Mouse (Mus musculus) heart, embryonic 13.5 days (tissue): ENCODE data around the gene Atf5. TPM values are rescaled to one million over a fixed set of nuclear protein-coding genes. Genes with fewer than 3 reads are reported as not detected.

Experiments used
- ATAC-seq: fragments of 200-750 bp; cut with Nextera tagmentation; 2 replicates; pipeline ENCODE4 v1.8.0; 2017; ENCODE audit warnings: moderate TSS enrichment; ENCODE audit not compliant: insufficient number of reproducible peaks, low FRiP score, low TSS enrichment; ENCODE audit errors: extremely low read depth
- H3K27ac ChIP-seq: fragments of 300-500 bp; sonication (generic); replicated peaks from 2 replicates; pipeline ENCODE4 v1.5.1; 2015; ENCODE audit warnings: moderate library complexity, mild to moderate bottlenecking, inconsistent platforms
- H3K27me3 ChIP-seq: fragments of 300-500 bp; sonication (generic); replicated peaks from 2 replicates; pipeline ENCODE4 v1.6.1; 2015; ENCODE audit warnings: mild to moderate bottlenecking, inconsistent platforms
- H3K36me3 ChIP-seq: fragments of 300-500 bp; sonication (generic); 2 replicates; pipeline ENCODE4 v1.6.1; 2015; ENCODE audit warnings: mild to moderate bottlenecking, inconsistent platforms
- H3K4me1 ChIP-seq: fragments of 300-500 bp; sonication (generic); 2 replicates; pipeline ENCODE4 v1.6.1; 2015; ENCODE audit warnings: inconsistent platforms
- H3K4me2 ChIP-seq: fragments of 300-500 bp; sonication (generic); 2 replicates; pipeline ENCODE4 v1.6.1; 2015; ENCODE audit warnings: inconsistent platforms, mild to moderate bottlenecking, moderate library complexity
- H3K4me3 ChIP-seq: fragments of 300-500 bp; sonication (generic); 2 replicates; pipeline ENCODE4 v1.5.1; 2015; ENCODE audit warnings: moderate library complexity, mild to moderate bottlenecking, inconsistent platforms
- H3K9ac ChIP-seq: fragments of 300-500 bp; sonication (generic); 2 replicates; pipeline ENCODE4 v1.6.1; 2015; ENCODE audit warnings: inconsistent platforms, mild to moderate bottlenecking, moderate library complexity
- H3K9me3 ChIP-seq: fragments of 300-500 bp; sonication (generic); 2 replicates; pipeline ENCODE4 v1.6.1; 2016; ENCODE audit warnings: inconsistent platforms
- WGBS: fragments of 180-500 bp; shearing (Covaris S2); methylation state at CpG from one replicate; pipeline ENCODE4 v1.1.7; 2015; ENCODE audit warnings: mixed read lengths; 5-methylcytosine and 5-hydroxymethylcytosine counted together
- polyA plus RNA-seq: library from polyadenylated mRNA; unstranded; fragments of >200 nt; fragmentation: Nextera tagmentation; extraction: Ambion mirVana; gene quantifications from 2 replicates; pipeline ENCODE4 v1.2.1, GENCODE M21; 2015

Gene Atf5
- polyA plus RNA-seq, 1 experiment from 2014 or later = 2.4 TPM

DNA sequence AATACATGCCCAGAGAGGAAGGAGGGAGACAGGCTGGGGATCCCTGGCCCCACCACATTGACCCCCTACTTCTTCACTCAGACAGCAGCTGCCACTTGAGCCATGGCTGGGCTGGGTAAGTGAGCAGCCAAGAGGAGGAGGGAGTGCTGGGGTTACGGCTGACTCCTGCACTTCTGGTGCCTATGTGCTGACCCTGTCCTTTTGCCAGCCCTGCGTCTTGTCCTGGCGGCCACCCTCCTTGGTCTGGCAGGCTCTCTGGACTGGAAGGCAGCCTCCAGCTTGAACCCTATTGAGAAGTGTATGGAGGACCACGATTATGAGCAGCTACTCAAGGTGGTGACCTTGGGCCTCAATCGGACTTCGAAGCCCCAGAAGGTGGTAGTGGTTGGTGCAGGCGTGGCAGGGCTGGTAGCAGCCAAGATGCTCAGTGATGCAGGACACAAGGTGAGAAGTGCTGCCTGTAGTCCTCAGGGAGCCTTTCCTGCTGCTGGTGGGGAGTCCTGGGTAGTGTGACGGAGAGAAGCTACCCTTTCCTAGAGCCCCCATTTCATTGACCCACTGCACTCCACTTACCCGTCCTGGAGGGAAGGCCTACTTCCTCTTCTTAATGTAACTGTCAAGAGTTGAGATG is 20.1 kb upstream of the Atf5 start:
- peaks cover 25% of the 10 kb centered on the region for H3K4me1 ChIP-seq
- no peak overlapping the region for H3K4me3 ChIP-seq
- H3K36me3 ChIP-seq = peaks cover 20% of the 10 kb centered on the region
- 72% methylated on average over 9 of the region's 9 CpGs for WGBS
- ATAC-seq = no peak
- peaks cover 30% of the 10 kb centered on the region for H3K27me3 ChIP-seq
- H3K4me2 ChIP-seq = no peak overlapping the region
- no peak overlapping the region for H3K9ac ChIP-seq
- no peaks in the 10 kb centered on the region for H3K9me3 ChIP-seq
- no peak overlapping the region for H3K27ac ChIP-seq

DNA sequence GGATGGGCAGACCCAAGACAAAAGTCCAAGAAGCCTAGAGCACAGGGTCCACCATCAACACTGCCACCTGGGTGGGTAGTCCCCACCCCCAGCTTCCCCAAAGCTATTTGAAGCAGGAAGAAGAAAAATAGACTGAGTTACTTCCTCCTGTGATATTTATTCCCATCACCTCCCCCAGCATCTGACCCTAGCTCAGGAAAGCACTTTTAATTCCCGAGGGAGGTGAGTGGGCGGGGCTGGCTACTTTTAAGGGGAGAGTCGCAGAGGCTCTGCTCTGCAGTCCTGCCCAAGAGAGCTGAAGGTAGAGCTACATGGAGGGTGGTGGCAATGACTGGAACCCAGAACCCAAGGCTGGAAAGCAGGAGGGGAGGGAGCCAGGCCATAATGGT is 19.6 kb upstream of the Atf5 start:
- H3K27me3 ChIP-seq = peaks cover 26% of the 10 kb centered on the region
- H3K4me1 ChIP-seq = peaks cover 25% of the 10 kb centered on the region
- H3K9me3 ChIP-seq = no peaks in the 10 kb centered on the region
- H3K36me3 ChIP-seq = peaks cover 20% of the 10 kb centered on the region
- ATAC-seq = no peak
- H3K4me3 ChIP-seq = no peak overlapping the region
- H3K9ac ChIP-seq = no peak overlapping the region
- no peak overlapping the region for H3K4me2 ChIP-seq
- 49% methylated on average over 3 of the region's 3 CpGs for WGBS
- H3K27ac ChIP-seq = no peak overlapping the region

- Histone ChIP-seq H3K9ac (no peak overlapping the region), H3K36me3 (peaks cover 20% of the 10 kb centered on the region), H3K4me2 (no peak overlapping the region), H3K4me1 (peaks cover 24% of the 10 kb centered on the region), H3K9me3 (no peaks in the 10 kb centered on the region), H3K27ac (no peak overlapping the region), H3K4me3 (no peak overlapping the region), H3K27me3 (peaks cover 20% of the 10 kb centered on the region)
- WGBS = 88% methylated on average over 1 of the region's 1 CpGs
- ATAC-seq = no peak
Measured at GRCm38 (mm10) chr7:44835373-44836015, 19.0 kb upstream of the Atf5 start.

DNA sequence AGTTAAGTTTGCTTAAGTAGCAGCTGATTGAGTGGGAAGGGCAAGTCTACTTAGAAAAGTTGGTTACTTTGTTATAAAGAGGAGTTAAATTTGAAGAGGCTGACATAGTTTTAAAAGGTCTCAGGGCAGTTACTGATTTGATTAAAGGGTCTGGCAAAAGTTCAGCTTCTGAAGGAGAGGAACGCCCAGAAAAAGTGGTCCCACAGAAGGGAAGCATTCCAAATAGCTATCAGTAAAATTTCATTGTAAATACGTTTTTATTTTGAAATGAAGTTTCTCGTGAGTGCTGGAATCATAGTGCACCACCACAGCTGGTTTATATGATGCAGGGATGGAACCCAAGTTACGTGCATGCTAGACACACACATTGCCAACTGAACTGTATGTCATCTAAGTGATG is 16.3 kb upstream of the Atf5 start:
- Histone ChIP-seq H3K9me3 (no peaks in the 10 kb centered on the region), H3K9ac (no peak overlapping the region), H3K27ac (no peak overlapping the region), H3K27me3 (0 out of 2 replicates have a peak, but pooled peaks cover 1% of the 10 kb centered on the region), H3K36me3 (peaks cover 46% of the 10 kb centered on the region), H3K4me1 (peaks cover 9% of the 10 kb centered on the region; the same call in 1 of the 2 replicates), H3K4me3 (no peak overlapping the region), H3K4me2 (no peak overlapping the region)
- no peak for ATAC-seq
- WGBS = 73% methylated on average over 4 of the region's 4 CpGs

GRCm38 (mm10) chr7:44828706-44829105 is 12.2 kb upstream of the Atf5 start:
- no peak for ATAC-seq
- no peak overlapping the region for H3K27ac ChIP-seq
- no peaks in the 10 kb centered on the region for H3K9me3 ChIP-seq
- H3K4me2 ChIP-seq = no peak overlapping the region
- H3K4me3 ChIP-seq = no peak overlapping the region
- H3K4me1 ChIP-seq = peaks cover 34% of the 10 kb centered on the region
- H3K27me3 ChIP-seq = no peaks in the 10 kb centered on the region
- 86% methylated on average over 5 of the region's 5 CpGs for WGBS
- H3K36me3 ChIP-seq = peaks cover 49% of the 10 kb centered on the region
- H3K9ac ChIP-seq = no peak overlapping the region

DNA sequence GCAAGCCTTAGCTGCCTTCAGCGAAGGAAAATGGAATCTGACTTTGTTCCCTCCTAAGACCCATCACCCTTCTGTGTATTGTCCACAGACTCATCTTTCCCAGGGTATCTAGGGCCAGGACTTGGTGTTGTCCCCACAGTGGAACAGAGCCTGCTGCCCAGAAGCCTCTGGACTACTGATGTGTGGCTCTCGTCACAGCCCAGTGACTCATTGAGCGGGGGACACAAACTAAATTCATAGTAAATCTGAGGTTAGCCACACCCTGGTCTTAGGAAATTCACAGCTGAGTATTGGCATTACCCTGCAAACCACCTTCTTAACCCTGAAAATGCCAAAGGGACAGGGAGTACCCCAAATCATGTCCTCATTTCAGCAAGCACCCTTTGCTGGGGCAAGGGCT is 10.3 kb upstream of the Atf5 start:
- Histone ChIP-seq H3K27ac (no peak overlapping the region), H3K4me2 (no peak overlapping the region), H3K36me3 (peaks cover 44% of the 10 kb centered on the region), H3K4me1 (peaks cover 46% of the 10 kb centered on the region), H3K4me3 (no peak overlapping the region), H3K27me3 (no peaks in the 10 kb centered on the region), H3K9ac (no peak overlapping the region), H3K9me3 (no peaks in the 10 kb centered on the region)
- 89% methylated on average over 3 of the region's 3 CpGs for WGBS
- ATAC-seq = no peak

DNA sequence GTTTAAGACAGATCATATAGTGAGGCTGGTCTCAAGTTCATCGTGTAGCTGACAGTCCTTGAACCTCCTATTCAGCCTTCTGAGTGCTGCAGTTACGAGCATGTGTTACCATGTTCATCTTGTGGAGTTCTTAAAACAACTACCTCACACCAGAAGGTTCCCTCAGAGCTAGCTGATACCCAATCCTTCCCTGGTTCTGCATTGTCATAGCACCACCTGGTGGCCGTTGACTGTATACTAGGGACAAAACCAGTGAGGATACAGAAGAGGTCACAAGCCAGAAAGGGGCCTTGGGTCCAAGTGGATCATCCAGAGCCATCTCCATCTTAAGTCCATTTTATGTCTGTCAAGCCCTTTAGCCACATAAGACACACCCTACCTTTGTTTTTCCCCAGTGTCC is 8.4 kb upstream of the Atf5 start:
- ATAC-seq = no peak
- no peak overlapping the region for H3K4me3 ChIP-seq
- H3K36me3 ChIP-seq = peaks cover 25% of the 10 kb centered on the region
- H3K27ac ChIP-seq = no peak overlapping the region
- H3K9me3 ChIP-seq = no peaks in the 10 kb centered on the region
- peaks cover 65% of the 10 kb centered on the region for H3K4me1 ChIP-seq
- 0 out of 2 replicates have a peak overlapping the region, but pooled peaks have one; percentile 24 for H3K9ac ChIP-seq
- H3K27me3 ChIP-seq = no peaks in the 10 kb centered on the region
- WGBS = 27% methylated on average over 3 of the region's 3 CpGs
- no peak overlapping the region for H3K4me2 ChIP-seq

DNA sequence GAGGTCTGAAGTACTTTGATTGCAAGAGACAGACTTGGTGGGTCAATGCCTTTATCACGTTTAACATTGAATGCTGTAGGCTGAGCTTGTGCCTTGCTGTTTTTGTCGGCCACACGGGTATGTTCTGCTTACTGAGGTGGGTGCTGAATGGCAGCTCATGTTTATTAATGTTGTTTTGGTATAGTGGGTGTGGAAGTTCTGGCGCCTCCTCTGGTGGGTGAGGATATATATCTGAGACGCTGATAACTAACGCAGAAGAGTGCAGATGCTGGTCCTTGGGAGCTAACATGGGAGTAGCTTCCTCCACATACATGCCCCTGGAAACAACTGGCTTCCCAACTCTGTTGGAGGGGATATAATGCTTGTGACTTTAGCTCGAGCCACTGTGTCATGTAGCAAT is 7.0 kb upstream of the Atf5 start:
- H3K4me3 ChIP-seq = no peak overlapping the region
- WGBS = 34% methylated on average over 7 of the region's 7 CpGs
- H3K9ac ChIP-seq = peak overlapping the region; percentile 8
- H3K9me3 ChIP-seq = no peaks in the 10 kb centered on the region
- peaks cover 80% of the 10 kb centered on the region for H3K4me1 ChIP-seq
- ATAC-seq = no peak
- H3K4me2 ChIP-seq = no peak overlapping the region
- no peak overlapping the region for H3K27ac ChIP-seq
- H3K27me3 ChIP-seq = no peaks in the 10 kb centered on the region
- peaks cover 15% of the 10 kb centered on the region for H3K36me3 ChIP-seq

DNA sequence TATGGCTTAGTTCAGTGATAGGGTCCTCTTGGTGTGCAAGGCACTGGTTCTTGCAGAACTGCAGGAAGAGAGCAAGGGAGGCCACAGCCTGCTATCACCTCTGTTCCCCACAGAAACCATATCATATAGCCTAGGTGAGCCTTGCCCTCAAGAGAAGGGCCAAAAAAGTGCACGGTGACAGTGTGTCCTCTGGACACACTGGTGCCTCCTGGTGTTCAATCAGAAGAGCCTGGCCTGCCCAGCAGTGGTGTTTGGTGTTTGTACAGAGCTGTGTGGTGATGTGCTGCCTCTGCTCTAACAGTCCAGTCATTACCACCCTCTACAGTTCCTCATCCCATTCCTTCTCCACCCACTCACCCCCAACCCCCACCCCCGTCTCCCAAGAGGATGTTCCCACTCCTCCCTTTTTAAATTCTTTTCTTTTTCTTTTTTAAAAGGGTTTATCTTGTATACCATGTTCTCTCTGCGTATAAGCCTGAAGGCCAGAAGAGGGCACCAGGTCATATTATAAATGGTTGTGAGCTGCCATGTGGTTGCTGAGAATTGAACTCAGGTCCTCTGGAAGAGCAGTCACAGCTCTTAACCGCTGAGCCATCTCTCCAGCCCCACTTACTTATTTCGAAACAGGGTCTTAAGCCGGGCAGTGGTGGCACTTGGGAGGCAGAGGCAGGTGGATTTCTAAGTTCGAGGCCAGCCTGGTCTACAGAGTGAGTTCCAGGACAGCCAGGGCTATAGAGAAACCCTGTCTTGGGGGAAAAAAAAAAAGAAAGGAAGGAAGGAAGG is 5.4 kb upstream of the Atf5 start:
- Histone ChIP-seq H3K4me2 (no peak overlapping the region), H3K36me3 (peaks cover 10% of the 10 kb centered on the region), H3K27me3 (no peaks in the 10 kb centered on the region), H3K4me1 (peaks cover 91% of the 10 kb centered on the region), H3K9me3 (no peaks in the 10 kb centered on the region), H3K9ac (no peak overlapping the region), H3K27ac (no peak overlapping the region), H3K4me3 (no peak overlapping the region)
- WGBS = 80% methylated on average over 7 of the region's 7 CpGs
- ATAC-seq = no peak

DNA sequence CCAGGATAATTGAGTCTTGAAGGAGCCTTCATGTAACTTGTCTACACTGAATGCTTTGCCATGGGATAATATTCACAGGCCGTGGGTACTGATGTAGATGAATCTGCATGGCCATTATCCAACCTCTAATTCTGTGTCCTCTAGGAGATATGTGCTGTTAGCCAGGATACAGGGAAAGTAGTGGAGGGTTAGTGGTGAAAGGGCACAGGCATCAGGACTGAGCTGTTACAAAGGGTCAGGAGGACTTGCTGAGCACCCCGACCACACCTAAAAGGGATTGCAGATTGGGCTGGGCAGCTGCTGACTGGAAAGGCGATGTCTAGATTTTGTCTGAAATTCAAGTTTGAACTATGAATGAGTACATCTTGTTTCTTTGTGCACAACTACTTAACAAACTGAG is 4.1 kb upstream of the Atf5 start:
- no peaks in the 10 kb centered on the region for H3K27me3 ChIP-seq
- no peaks in the 10 kb centered on the region for H3K9me3 ChIP-seq
- no peak overlapping the region for H3K27ac ChIP-seq
- peaks cover 78% of the 10 kb centered on the region for H3K4me1 ChIP-seq
- no peak overlapping the region for H3K4me2 ChIP-seq
- 72% methylated on average over 3 of the region's 3 CpGs for WGBS
- H3K9ac ChIP-seq = 0 out of 2 replicates have a peak overlapping the region, but pooled peaks have one; percentile 98
- no peak for ATAC-seq
- H3K36me3 ChIP-seq = peaks cover 7% of the 10 kb centered on the region; the same call in 1 of the 2 replicates
- no peak overlapping the region for H3K4me3 ChIP-seq

DNA sequence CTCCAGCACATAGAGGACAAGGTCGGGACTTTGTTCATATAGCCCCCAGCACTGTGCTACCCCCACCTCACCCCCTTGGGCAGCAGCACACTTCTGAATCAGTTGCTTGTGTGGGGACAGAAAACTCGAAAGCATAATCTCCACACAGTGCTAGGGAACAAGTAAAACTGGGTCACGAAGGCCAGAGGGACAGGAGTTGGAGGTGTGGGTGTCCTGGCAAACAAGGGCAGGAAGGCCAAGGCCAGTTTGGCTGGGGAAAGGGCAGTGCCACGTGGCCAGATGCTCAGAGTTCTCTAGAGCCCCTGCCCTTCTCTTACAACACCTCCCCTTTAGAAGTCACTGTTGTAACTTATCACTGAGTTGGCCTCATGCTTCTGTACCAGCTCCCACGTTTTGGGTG is 3.4 kb upstream of the Atf5 start:
- 50% methylated on average over 5 of the region's 5 CpGs for WGBS
- Histone ChIP-seq H3K27me3 (no peaks in the 10 kb centered on the region), H3K36me3 (peaks cover 7% of the 10 kb centered on the region; the same call in 1 of the 2 replicates), H3K9me3 (no peaks in the 10 kb centered on the region), H3K4me2 (peak overlapping the region; percentile 86), H3K4me3 (peak overlapping the region; percentile 90; the same call in 1 of the 2 replicates), H3K4me1 (peaks cover 77% of the 10 kb centered on the region), H3K9ac (peak overlapping the region; percentile 98), H3K27ac (0 out of 2 replicates have a peak overlapping the region, but pooled peaks have one; percentile 12)
- no peak for ATAC-seq
